Mouse (Mus musculus): ENCODE results near the gene Rest. TPM values are rescaled to one million over a fixed set of nuclear protein-coding genes. Genes with fewer than 3 reads are reported as not detected.
"Not testable (repeated sequence)": the region's sequence is repeated elsewhere in the genome, so short reads cannot be mapped to it uniquely, and the experiment has no call there.

Gene Rest
- polyA plus RNA-seq (2015; fragmentation: Nextera tagmentation; extraction: Ambion mirVana) = 32.7 and 34.1 TPM in 2 replicates

DNA sequence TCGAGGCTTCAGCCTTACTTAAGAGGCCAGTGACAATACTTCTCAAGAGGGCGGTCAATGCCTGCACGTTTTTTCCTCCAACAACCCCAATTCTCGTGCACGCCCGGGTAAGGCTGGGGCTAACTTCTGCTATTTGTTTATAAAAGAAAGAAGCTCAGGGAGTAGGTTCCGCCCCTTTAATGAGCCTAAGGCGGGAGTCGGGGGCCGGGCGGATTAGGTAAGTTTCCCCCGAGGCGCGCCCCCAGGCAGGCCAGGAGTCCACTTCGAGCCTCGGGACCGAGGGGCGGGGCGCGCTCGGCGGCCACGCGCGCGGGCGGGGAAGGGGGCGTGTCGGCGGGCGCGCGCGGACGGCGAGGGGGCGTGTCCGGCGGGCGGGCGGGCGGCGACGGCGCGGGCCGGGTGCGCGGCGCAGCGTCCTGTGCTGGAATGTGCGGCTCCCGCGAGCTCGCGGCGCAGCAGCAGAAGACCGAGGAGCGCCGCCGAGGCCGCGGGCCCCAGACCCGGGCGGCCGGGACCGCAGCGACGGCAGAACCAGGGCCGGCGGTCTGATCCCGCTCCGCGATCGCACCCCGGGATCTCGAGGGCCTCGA is at the start of gene Rest:
Rest (plus strand) TSS at position 411 of the 590 bp plus-strand sequence.
- peak within 1 kb of the TSS; percentile 98 for H3K9ac ChIP-seq (ENCODE audit: low read depth, low read length)
- peak within 1 kb of the TSS; percentile 94 for H3K4me3 ChIP-seq (replicated peaks; ENCODE audit: low read depth, low read length)
- H3K36me3 ChIP-seq (ENCODE audit: insufficient read depth, low read length) = peaks cover 13% of the 10 kb centered on the region
- DNase-seq (ENCODE audit: low spot score) = peak; percentile 86
- H3K27ac ChIP-seq = peak within 1 kb of the TSS; percentile 99
- peak within 1 kb of the TSS; percentile 77 for H3K4me2 ChIP-seq (ENCODE audit: low read length)
- no peaks in the 10 kb centered on the region for H3K9me3 ChIP-seq (replicated peaks; ENCODE audit: low read length)
- WGBS = under 1% methylated on average over 38 of the region's 78 CpGs
- no peak for TF ChIP-seq CTCF (IDR thresholded peaks at IDR 0.05; ENCODE audit: low read depth)
- H3K4me1 ChIP-seq (replicated peaks; ENCODE audit: insufficient read depth, low read length) = 0 out of 2 replicates have a peak, but pooled peaks cover 4% of the 10 kb centered on the region
- ATAC-seq (replicated peaks; ENCODE audit: low FRiP score, low read depth) = peak; percentile 87
- H3K27me3 ChIP-seq (ENCODE audit: insufficient read depth, low read length) = no peaks in the 10 kb centered on the region

- TF ChIP-seq CTCF (IDR thresholded peaks at IDR 0.05; ENCODE audit: low read depth) = peak; percentile 90
- Histone ChIP-seq H3K36me3 (ENCODE audit: insufficient read depth, low read length) (no peaks in the 10 kb centered on the region), H3K4me3 (replicated peaks; ENCODE audit: low read depth, low read length) (peak overlapping the region; percentile 25; the same call in 1 of the 2 replicates), H3K9ac (ENCODE audit: low read depth, low read length) (no peak overlapping the region), H3K27ac (no peak overlapping the region), H3K27me3 (ENCODE audit: insufficient read depth, low read length) (no peaks in the 10 kb centered on the region), H3K9me3 (replicated peaks; ENCODE audit: low read length) (no peaks in the 10 kb centered on the region), H3K4me1 (replicated peaks; ENCODE audit: insufficient read depth, low read length) (no peaks in the 10 kb centered on the region), H3K4me2 (ENCODE audit: low read length) (0 out of 2 replicates have a peak overlapping the region, but pooled peaks have one; percentile 26)
- WGBS = 8% methylated on average over 9 of the region's 9 CpGs
- ATAC-seq (replicated peaks; ENCODE audit: low FRiP score, low read depth) = no peak; the same call in 1 of the 2 replicates
- DNase-seq (ENCODE audit: low spot score) = peak; percentile 92
These were observed 48.1 kb upstream of the Rest start for GRCm38 (mm10) chr5:77217211-77217610.

- H3K9ac ChIP-seq (ENCODE audit: low read depth, low read length) = no peak overlapping the region
- 7% methylated on average over 2 of the region's 2 CpGs for WGBS
- H3K36me3 ChIP-seq (ENCODE audit: insufficient read depth, low read length) = no peaks in the 10 kb centered on the region
- no peak overlapping the region for H3K27ac ChIP-seq
- no peaks in the 10 kb centered on the region for H3K9me3 ChIP-seq (replicated peaks; ENCODE audit: low read length)
- H3K4me2 ChIP-seq (ENCODE audit: low read length) = 0 out of 2 replicates have a peak overlapping the region, but pooled peaks have one; percentile 26
- 0 out of 2 replicates have a peak overlapping the region, but pooled peaks have one; percentile 25 for H3K4me3 ChIP-seq (replicated peaks; ENCODE audit: low read depth, low read length)
- no peaks in the 10 kb centered on the region for H3K27me3 ChIP-seq (ENCODE audit: insufficient read depth, low read length)
- TF ChIP-seq CTCF (IDR thresholded peaks at IDR 0.05; ENCODE audit: low read depth) = no peak
- no peak; the same call in 1 of the 2 replicates for ATAC-seq (replicated peaks; ENCODE audit: low FRiP score, low read depth)
- peak; percentile 16 for DNase-seq (ENCODE audit: low spot score)
- H3K4me1 ChIP-seq (replicated peaks; ENCODE audit: insufficient read depth, low read length) = no peaks in the 10 kb centered on the region
These were observed 47.6 kb upstream of the Rest start for GRCm38 (mm10) chr5:77217724-77218123.

GRCm38 (mm10) chr5:77223043-77223975 is 42.0 kb upstream of the Rest start:
- no peaks in the 10 kb centered on the region for H3K9me3 ChIP-seq (replicated peaks; ENCODE audit: low read length)
- no peaks in the 10 kb centered on the region for H3K4me1 ChIP-seq (replicated peaks; ENCODE audit: insufficient read depth, low read length)
- ATAC-seq (replicated peaks; ENCODE audit: low FRiP score, low read depth) (no peak), DNase-seq (ENCODE audit: low spot score) (no peak)
- TF ChIP-seq CTCF (IDR thresholded peaks at IDR 0.05; ENCODE audit: low read depth) = peak; percentile 60
- no peak overlapping the region for H3K4me2 ChIP-seq (ENCODE audit: low read length)
- whole genome bisulfite sequencing = 78% methylated on average over 11 of the region's 11 CpGs
- H3K4me3 ChIP-seq (replicated peaks; ENCODE audit: low read depth, low read length) = no peak overlapping the region
- no peak overlapping the region for H3K27ac ChIP-seq
- no peaks in the 10 kb centered on the region for H3K36me3 ChIP-seq (ENCODE audit: insufficient read depth, low read length)
- H3K27me3 ChIP-seq (ENCODE audit: insufficient read depth, low read length) = no peaks in the 10 kb centered on the region
- H3K9ac ChIP-seq (ENCODE audit: low read depth, low read length) = no peak overlapping the region

DNA sequence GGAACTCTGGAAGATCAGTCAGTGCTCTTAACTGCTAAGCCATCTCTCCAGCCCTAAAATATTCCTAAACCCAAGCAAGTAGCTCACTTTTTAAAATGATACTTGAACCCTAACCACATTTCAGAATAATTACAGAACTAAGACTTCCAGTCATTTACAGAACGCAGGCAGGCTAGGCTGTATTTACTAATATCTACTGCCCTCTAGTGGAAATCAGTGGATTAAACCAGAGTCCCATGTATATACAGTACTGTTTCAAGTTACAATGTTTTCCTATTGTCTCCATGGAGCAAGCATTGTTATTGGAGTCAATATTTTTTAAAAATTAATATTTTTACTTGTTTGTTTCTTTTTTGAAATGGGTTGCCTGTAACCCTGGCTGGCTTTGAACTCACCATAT is 36.3 kb upstream of the Rest start:
- DNase-seq (ENCODE audit: low spot score) (peak; percentile 88), ATAC-seq (replicated peaks; ENCODE audit: low FRiP score, low read depth) (no peak; the same call in 1 of the 2 replicates)
- Histone ChIP-seq H3K36me3 (ENCODE audit: insufficient read depth, low read length) (no peaks in the 10 kb centered on the region), H3K27me3 (ENCODE audit: insufficient read depth, low read length) (no peaks in the 10 kb centered on the region), H3K27ac (no peak overlapping the region), H3K4me1 (replicated peaks; ENCODE audit: insufficient read depth, low read length) (no peaks in the 10 kb centered on the region), H3K9ac (ENCODE audit: low read depth, low read length) (no peak overlapping the region), H3K4me2 (ENCODE audit: low read length) (no peak overlapping the region), H3K9me3 (replicated peaks; ENCODE audit: low read length) (no peaks in the 10 kb centered on the region), H3K4me3 (replicated peaks; ENCODE audit: low read depth, low read length) (no peak overlapping the region)
- WGBS = 19% methylated on average over 1 of the region's 1 CpGs
- TF ChIP-seq CTCF (IDR thresholded peaks at IDR 0.05; ENCODE audit: low read depth) = peak; percentile 75

- H3K36me3 ChIP-seq (ENCODE audit: insufficient read depth, low read length); H3K9ac ChIP-seq (ENCODE audit: low read depth, low read length); H3K4me2 ChIP-seq (ENCODE audit: low read length); DNase-seq (ENCODE audit: low spot score); H3K4me1 ChIP-seq (replicated peaks; ENCODE audit: insufficient read depth, low read length); H3K4me3 ChIP-seq (replicated peaks; ENCODE audit: low read depth, low read length); H3K27ac ChIP-seq; ATAC-seq (replicated peaks; ENCODE audit: low FRiP score, low read depth); H3K9me3 ChIP-seq (replicated peaks; ENCODE audit: low read length); H3K27me3 ChIP-seq (ENCODE audit: insufficient read depth, low read length): not testable (repeated sequence)
- 91% methylated on average over 4 of the region's 4 CpGs for WGBS
These were observed 33.4 kb upstream of the Rest start for GRCm38 (mm10) chr5:77231863-77232262.

Measured in kidney, postnatal 0 days (tissue).